Mouse (Mus musculus) heart, embryonic 16.5 days (tissue): ENCODE data around the gene Usp40. TPM values are rescaled to one million over a fixed set of nuclear protein-coding genes. Genes with fewer than 3 reads are reported as not detected.
"Not testable (repeated sequence)": the region's sequence is repeated elsewhere in the genome, so short reads cannot be mapped to it uniquely, and the experiment has no call there.

Source experiments
- ATAC-seq: fragments of 200-750 bp; cut with Nextera tagmentation; replicated peaks from 2 replicates; pipeline ENCODE4 v1.8.0; 2017; ENCODE audit warnings: moderate number of reproducible peaks; ENCODE audit not compliant: insufficient read depth, low FRiP score; ENCODE audit errors: extremely low read depth
- H3K27ac ChIP-seq: fragments of 300-500 bp; sonication (generic); 2 replicates; pipeline ENCODE4 v1.5.1; 2014; ENCODE audit warnings: mild to moderate bottlenecking, low read length, control low read depth, moderate library complexity
- H3K27me3 ChIP-seq: fragments of 300-500 bp; sonication (generic); 2 replicates; pipeline ENCODE4 v1.6.1; 2014; ENCODE audit warnings: low read length, mixed read lengths; ENCODE audit not compliant: control insufficient read depth, insufficient read depth
- H3K36me3 ChIP-seq: fragments of 300-500 bp; sonication (generic); 2 replicates; pipeline ENCODE4 v1.6.1; 2014; ENCODE audit not compliant: control insufficient read depth, insufficient read depth
- H3K4me1 ChIP-seq: fragments of 300-500 bp; sonication (generic); 2 replicates; pipeline ENCODE4 v1.6.1; 2014; ENCODE audit warnings: low read length, mixed read lengths; ENCODE audit not compliant: control insufficient read depth, insufficient read depth
- H3K4me2 ChIP-seq: fragments of 300-500 bp; sonication (generic); 2 replicates; pipeline ENCODE4 v1.6.1; 2014; ENCODE audit warnings: low read depth, mild to moderate bottlenecking, control low read depth, low read length
- H3K4me3 ChIP-seq: fragments of 300-500 bp; sonication (generic); 2 replicates; pipeline ENCODE4 v1.5.1; 2014; ENCODE audit warnings: mild to moderate bottlenecking, control low read depth, low read length
- H3K9ac ChIP-seq: fragments of 300-500 bp; sonication (generic); 2 replicates; pipeline ENCODE4 v1.6.1; 2014; ENCODE audit warnings: low read length, control low read depth
- H3K9me3 ChIP-seq: fragments of 300-500 bp; sonication (generic); replicated peaks from 2 replicates; pipeline ENCODE4 v1.6.1; 2016; ENCODE audit warnings: low read length; ENCODE audit not compliant: control insufficient read depth
- WGBS: fragments of 180-500 bp; shearing (Covaris S2); extraction: QIAGEN DNeasy Blood & Tissue Kit; methylation state at CpG from one replicate; pipeline ENCODE4 v1.1.7; 2014; 5-methylcytosine and 5-hydroxymethylcytosine counted together
- polyA plus RNA-seq: library from polyadenylated mRNA; unstranded; fragments of >200 nt; fragmentation: Nextera tagmentation; extraction: Ambion mirVana; gene quantifications from 2 replicates; pipeline ENCODE4 v1.2.1, GENCODE M21; 2015

Gene Usp40
- 26.9 and 29.9 TPM in 2 replicates for polyA plus RNA-seq

- no peaks in the 10 kb centered on the region for H3K9me3 ChIP-seq
- peak within 1 kb of the TSS; percentile 82 for H3K4me2 ChIP-seq
- no peaks in the 10 kb centered on the region for H3K36me3 ChIP-seq
- peak within 1 kb of the TSS; percentile 80 for H3K4me3 ChIP-seq
- H3K27me3 ChIP-seq: no peaks in the 10 kb centered on the region
- peak; percentile 94 for ATAC-seq
- peak within 1 kb of the TSS; percentile 89 for H3K27ac ChIP-seq
- H3K4me1 ChIP-seq: peaks cover 13% of the 10 kb centered on the region
- H3K9ac ChIP-seq: peak within 1 kb of the TSS; percentile 96
- under 1% methylated on average over 45 of the region's 45 CpGs for WGBS
These were observed at the start of gene Usp40 for GRCm38 (mm10) chr1:88008211-88008697. Usp40 (minus strand) TSS chr1:88008551.

- Histone ChIP-seq H3K4me3 (no peak within 1 kb of the TSS), H3K36me3 (no peaks in the 10 kb centered on the region), H3K9ac (no peak within 1 kb of the TSS), H3K9me3 (no peaks in the 10 kb centered on the region), H3K4me2 (no peak within 1 kb of the TSS), H3K27me3 (no peaks in the 10 kb centered on the region), H3K27ac (no peak within 1 kb of the TSS), H3K4me1 (no peaks in the 10 kb centered on the region)
- no peak for ATAC-seq
- WGBS: 79% methylated on average over 1 of the region's 1 CpGs
These were observed 46.7 kb upstream of the Usp40 start, which contains the start of gene Ugt1a10 for GRCm38 (mm10) chr1:88055088-88055487. Ugt1a10 (plus strand) TSS chr1:88055388.

DNA sequence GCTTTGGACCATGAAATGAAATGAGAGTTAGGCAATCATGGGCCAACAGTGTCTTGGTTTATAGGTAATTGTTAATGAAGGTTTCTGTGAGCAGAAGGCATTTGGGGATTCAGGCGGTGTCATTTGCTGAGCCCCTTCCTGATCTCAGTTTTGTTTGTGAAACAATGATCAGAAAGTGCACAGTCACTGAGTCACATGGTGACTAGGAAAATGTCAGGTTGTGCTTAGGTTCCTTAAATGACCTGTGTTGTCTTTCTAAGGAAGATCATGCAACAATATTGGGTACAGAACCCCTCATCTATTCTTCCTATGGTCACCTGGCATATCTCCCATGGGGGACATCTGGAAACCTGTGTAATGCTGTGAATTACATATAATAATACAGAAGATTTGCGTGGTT lies 39.1 kb upstream of the Usp40 start:
- H3K4me2 ChIP-seq, H3K27ac ChIP-seq, H3K9me3 ChIP-seq, ATAC-seq, H3K4me1 ChIP-seq, H3K27me3 ChIP-seq, H3K36me3 ChIP-seq, H3K9ac ChIP-seq, H3K4me3 ChIP-seq: not testable (repeated sequence)
- WGBS: 82% methylated on average over 2 of the region's 2 CpGs

DNA sequence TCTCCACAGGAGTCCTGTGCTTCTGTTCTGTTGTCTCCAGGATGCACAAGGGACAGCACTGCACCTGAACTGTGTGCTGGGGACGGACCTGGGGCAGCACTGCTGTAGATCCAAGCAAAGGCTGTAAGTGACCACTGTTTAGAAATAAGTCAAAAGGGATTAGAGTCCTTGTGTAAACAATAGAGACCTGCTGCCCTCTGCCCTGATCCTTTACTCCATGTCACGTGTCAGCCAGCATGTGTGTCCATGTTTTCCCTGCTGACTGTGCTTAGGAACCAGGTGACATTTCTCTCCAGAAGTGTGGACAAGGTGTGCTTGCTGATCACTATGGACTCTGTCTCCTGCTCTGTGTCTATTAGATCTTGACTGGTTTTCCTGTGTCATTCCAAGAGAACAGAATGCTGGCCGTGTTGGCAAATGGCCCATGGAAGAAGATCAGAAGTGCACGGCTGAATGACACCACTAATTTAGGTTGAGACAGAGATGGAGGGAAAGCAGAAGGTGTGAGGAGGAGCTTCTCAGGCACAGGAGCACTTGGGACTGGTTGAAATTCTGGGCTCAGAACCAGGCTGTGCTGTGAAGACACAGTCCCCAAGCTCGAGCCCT lies 36.6 kb upstream of the Usp40 start:
- H3K27me3 ChIP-seq, H3K9ac ChIP-seq: not testable (repeated sequence)
- 69% methylated on average over 3 of the region's 5 CpGs for WGBS

GRCm38 (mm10) chr1:88043044-88043443 lies 34.7 kb upstream of the Usp40 start:
- not testable (repeated sequence) for H3K9me3 ChIP-seq, H3K9ac ChIP-seq, ATAC-seq, H3K4me3 ChIP-seq, H3K27me3 ChIP-seq, H3K4me1 ChIP-seq, H3K27ac ChIP-seq, H3K36me3 ChIP-seq, H3K4me2 ChIP-seq
- 64% methylated on average over 1 of the region's 2 CpGs for WGBS

More for the DNA sequence above, 36.6 kb upstream of the Usp40 start:
- H3K4me3 ChIP-seq, H3K27ac ChIP-seq, H3K4me2 ChIP-seq, H3K9me3 ChIP-seq, ATAC-seq, H3K36me3 ChIP-seq, H3K4me1 ChIP-seq: not testable (repeated sequence)

DNA sequence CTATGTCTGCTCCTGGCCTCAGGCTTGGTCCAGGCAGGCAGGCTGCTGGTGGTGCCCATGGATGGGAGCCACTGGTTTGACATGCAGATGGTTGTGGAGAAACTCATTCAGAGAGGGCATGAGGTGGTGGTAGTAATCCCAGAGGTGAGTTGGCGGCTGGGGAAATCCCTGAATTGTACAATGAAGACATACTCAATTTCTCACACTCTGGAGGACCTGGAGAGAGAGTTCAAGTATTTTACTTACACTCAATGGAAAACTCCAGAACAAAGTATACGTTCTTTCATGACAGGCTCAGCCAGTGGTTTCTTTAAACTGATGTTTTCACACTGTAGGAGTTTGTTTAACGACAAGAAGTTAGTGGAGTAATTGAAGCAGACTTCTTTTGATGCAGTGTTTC lies 16.9 kb upstream of the Usp40 start:
- not testable (repeated sequence) for H3K9me3 ChIP-seq, H3K27me3 ChIP-seq, H3K9ac ChIP-seq, H3K4me3 ChIP-seq, H3K36me3 ChIP-seq, H3K4me1 ChIP-seq, H3K27ac ChIP-seq, ATAC-seq, H3K4me2 ChIP-seq
- WGBS: 69% methylated on average over 3 of the region's 3 CpGs

DNA sequence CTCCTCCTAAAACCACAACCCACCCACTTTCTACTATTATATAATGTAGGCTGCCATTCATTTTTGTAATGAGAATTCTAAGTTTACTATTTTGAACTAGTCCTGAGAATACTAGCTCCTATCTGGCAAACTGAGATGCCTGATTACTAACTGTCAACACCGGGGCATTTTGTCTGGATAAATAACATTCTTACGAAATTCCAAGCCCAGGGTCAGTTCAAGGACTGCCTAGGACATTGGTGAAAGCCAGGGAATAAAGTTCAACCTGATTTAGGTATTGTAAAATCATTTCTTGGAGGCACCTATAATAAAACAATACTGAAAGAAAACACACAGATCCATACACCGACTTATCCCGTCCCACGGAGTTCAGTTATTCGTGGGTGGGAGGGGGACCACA lies 7.0 kb upstream of the Usp40 start:
- 90% methylated on average over 6 of the region's 6 CpGs for WGBS
- H3K4me1 ChIP-seq: no peaks in the 10 kb centered on the region
- H3K4me3 ChIP-seq: no peak overlapping the region
- H3K9me3 ChIP-seq: 0 out of 2 replicates have a peak, but pooled peaks cover 2% of the 10 kb centered on the region
- no peaks in the 10 kb centered on the region for H3K36me3 ChIP-seq
- H3K27me3 ChIP-seq: no peaks in the 10 kb centered on the region
- H3K9ac ChIP-seq: no peak overlapping the region
- H3K27ac ChIP-seq: no peak overlapping the region
- no peak for ATAC-seq
- H3K4me2 ChIP-seq: no peak overlapping the region

- Histone ChIP-seq H3K36me3 (no peaks in the 10 kb centered on the region), H3K9me3 (0 out of 2 replicates have a peak, but pooled peaks cover 2% of the 10 kb centered on the region)
These were observed 6.3 kb upstream of the Usp40 start for GRCm38 (mm10) chr1:88014671-88015070.

DNA sequence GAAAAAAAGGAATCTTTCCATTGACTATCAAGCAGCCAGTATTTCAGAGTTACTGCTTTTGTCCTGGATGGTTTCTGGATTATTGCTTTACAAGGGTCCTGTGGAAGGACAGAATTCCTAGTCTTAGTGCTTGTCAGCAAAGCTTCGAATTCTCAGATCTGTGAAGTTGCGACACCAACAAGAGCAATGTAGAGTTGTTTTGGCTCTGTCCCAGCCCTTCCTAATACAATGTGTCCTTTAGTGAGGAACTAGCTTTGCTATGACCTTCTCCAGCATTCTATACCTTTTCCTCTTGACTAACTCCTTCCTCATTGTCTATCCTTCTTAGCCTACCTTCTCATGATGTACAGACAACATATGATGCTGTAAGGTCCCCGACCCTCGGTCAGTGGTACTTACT lies 5.8 kb upstream of the Usp40 start:
- Histone ChIP-seq H3K9me3 (0 out of 2 replicates have a peak, but pooled peaks cover 2% of the 10 kb centered on the region), H3K4me1 (no peaks in the 10 kb centered on the region), H3K27me3 (no peaks in the 10 kb centered on the region), H3K9ac (no peak overlapping the region), H3K36me3 (no peaks in the 10 kb centered on the region), H3K4me3 (no peak overlapping the region), H3K27ac (no peak overlapping the region), H3K4me2 (no peak overlapping the region)
- WGBS: 78% methylated on average over 4 of the region's 4 CpGs
- ATAC-seq: no peak

More at GRCm38 (mm10) chr1:88014671-88015070, 6.3 kb upstream of the Usp40 start:
- Histone ChIP-seq H3K4me3 (no peak overlapping the region), H3K4me1 (no peaks in the 10 kb centered on the region), H3K4me2 (no peak overlapping the region), H3K27ac (no peak overlapping the region), H3K9ac (no peak overlapping the region), H3K27me3 (no peaks in the 10 kb centered on the region)
- ATAC-seq: no peak
- WGBS: 94% methylated on average over 4 of the region's 4 CpGs
